In the genomic region with DNA sequence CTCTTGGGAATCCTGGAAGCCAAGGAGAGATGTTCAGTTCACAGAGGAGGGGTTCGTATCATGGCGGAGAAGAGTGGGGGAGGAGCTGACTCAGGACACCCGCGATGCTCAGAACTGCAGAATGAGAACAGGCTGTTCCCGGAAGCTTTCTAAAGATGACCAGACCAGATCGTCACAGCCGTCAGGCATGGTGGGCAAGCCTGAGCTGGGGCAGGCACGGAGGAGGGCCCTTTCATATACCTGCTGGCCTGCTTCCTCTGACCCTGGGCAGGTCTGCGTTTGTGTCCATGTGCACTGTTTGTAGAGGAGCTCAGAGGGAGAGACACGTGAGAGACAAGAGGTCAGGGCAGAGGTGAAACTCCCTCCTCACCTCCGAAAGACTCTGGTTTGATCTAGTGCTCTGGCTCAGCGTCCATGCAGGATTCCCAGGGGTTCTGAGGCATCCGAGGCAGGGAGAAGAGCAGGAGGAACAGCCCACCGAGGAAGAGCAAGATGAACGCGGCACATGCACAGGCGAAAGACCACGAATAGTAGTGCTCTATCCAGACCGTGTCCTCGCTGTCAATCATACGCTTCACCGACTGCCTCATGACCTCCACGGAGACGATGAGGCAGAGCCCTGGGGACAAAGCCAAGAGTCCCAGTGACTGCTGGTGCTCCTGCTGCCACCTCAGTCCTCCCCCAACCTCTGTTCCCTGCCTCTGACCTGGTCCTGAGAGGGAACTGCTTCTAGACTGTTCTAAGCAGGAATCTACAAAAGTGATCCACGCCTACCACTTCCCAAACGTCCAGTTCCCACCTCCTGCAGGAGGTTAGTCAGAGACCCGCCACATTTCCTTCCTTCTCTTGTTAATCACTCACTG, we compare ENCODE assay signal across 10 mouse cellular contexts. TPM values are rescaled to one million over a fixed set of nuclear protein-coding genes. Genes with fewer than 3 reads are reported as not detected.
DNase-seq lines count a peak whose midpoint lies in the region; ATAC-seq and TF ChIP-seq lines count a peak whose summit lies in the region.
"Had no signal": no experiment of that assay in that cellular context is flagged by ENCODE, and none has a peak within 500 bp of the region (broad histone marks: within the 10 kb centered on the region; RNA-seq: fewer than 3 reads in every experiment).

No protein-coding gene starts in this region.

- peak; percentile 40; the same call in 1 of the 2 replicates for ATAC-seq in G1E (ENCODE audit: extremely low read depth, insufficient number of reproducible peaks, low FRiP score, poor library complexity, severe bottlenecking)
- peak; percentile 38; the same call in 1 of the 2 replicates for ATAC-seq in kidney, embryonic 14.5 days (ENCODE audit: low FRiP score, low TSS enrichment)
- ATAC-seq: Patski had no signal

- H3K27ac ChIP-seq in kidney, embryonic 14.5 days (ENCODE audit: low read depth, low read length): no peak overlapping the region
- H3K27ac ChIP-seq: liver, embryonic 15.5 days had no signal

- peaks cover 41% of the 10 kb centered on the region for H3K27me3 ChIP-seq in G1E (ENCODE audit: insufficient read depth, low read length)
- no peaks in the 10 kb centered on the region for H3K27me3 ChIP-seq in kidney, embryonic 14.5 days (ENCODE audit: control insufficient read depth, insufficient read depth, low read length)
- H3K27me3 ChIP-seq: Patski had no signal

- 35% methylated on average over 27 of the region's 27 CpGs for WGBS in kidney, embryonic 14.5 days

- H3K36me3 ChIP-seq in G1E (replicated peaks): no peaks in the 10 kb centered on the region
- no peaks in the 10 kb centered on the region for H3K36me3 ChIP-seq in kidney, embryonic 14.5 days (ENCODE audit: control insufficient read depth, insufficient read depth, low read length)
- H3K36me3 ChIP-seq: liver, embryonic 15.5 days had no signal

- no peak overlapping the region for H3K4me2 ChIP-seq in kidney, embryonic 14.5 days (replicated peaks; ENCODE audit: low read depth, low read length)
- H3K4me2 ChIP-seq: liver, embryonic 15.5 days had no signal

- intact Hi-C loops in heart, postnatal 25 days (cut with DNase I): no loop called here

- TF ChIP-seq CTCF in G1E (IDR thresholded peaks at IDR 0.05; ENCODE audit: low read depth, low read length): no peak

- DNase-seq in heart, adult 11 months: peak; percentile 93
- DNase-seq in heart, postnatal 25 days (ENCODE audit: low spot score): no peak
- no peak for DNase-seq in G1E (ENCODE audit: low spot score)
- peak; percentile 25 for DNase-seq in brain, adult 2 months (ENCODE audit: low read depth, low spot score)
- DNase-seq in layer of hippocampus, postnatal 36 days: no peak
- DNase-seq in frontal cortex, postnatal 10 days (ENCODE audit: low spot score in 2 of 2): no peak

- peaks cover 24% of the 10 kb centered on the region for H3K4me1 ChIP-seq in G1E (ENCODE audit: insufficient read depth, low read depth, low read length)
- peaks cover 15% of the 10 kb centered on the region for H3K4me1 ChIP-seq in kidney, embryonic 14.5 days (ENCODE audit: control insufficient read depth, insufficient read depth, low read length)
- H3K4me1 ChIP-seq: liver, embryonic 15.5 days had no signal

- no peaks in the 10 kb centered on the region for H3K9me3 ChIP-seq in G1E (replicated peaks)
- no peaks in the 10 kb centered on the region for H3K9me3 ChIP-seq in kidney, embryonic 14.5 days (ENCODE audit: control insufficient read depth, low read length)
- H3K9me3 ChIP-seq: liver, embryonic 15.5 days had no signal

- no peak overlapping the region for H3K9ac ChIP-seq in kidney, embryonic 14.5 days (ENCODE audit: low read depth, low read length)
- H3K9ac ChIP-seq: liver, embryonic 15.5 days had no signal

- H3K4me3 ChIP-seq in G1E (ENCODE audit: low read depth, low read length): no peak overlapping the region; the same call in 1 of the 2 replicates
- H3K4me3 ChIP-seq in kidney, embryonic 14.5 days (ENCODE audit: low read length): no peak overlapping the region
- H3K4me3 ChIP-seq: liver, embryonic 15.5 days had no signal

RNA-seq across cellular contexts. Expression of gene Cacng1, which starts 12.8 kb away (rescaled TPM):
- total RNA-seq in heart, postnatal 25 days (2021): not detected
- not detected in 2 replicates for total RNA-seq in G1E (2014; fragmentation: Nextera tagmentation)
- total RNA-seq in G1E (2017): not detected in 2 replicates
- polyA plus RNA-seq in G1E (2012): 0.04 TPM in 1 of 2 replicates, not detected in the other
- polyA plus RNA-seq in kidney, embryonic 14.5 days (2014; fragmentation: Nextera tagmentation; extraction: Ambion mirVana): 0.36 TPM in 1 of 2 replicates, not detected in the other
- not detected for total RNA-seq in layer of hippocampus, postnatal 36 days (2021)
- total RNA-seq: hematopoietic stem cell, adult 5-6 weeks had no signal

Comparison
In these comparisons a context has a peak if more than half of its experiments do, and no peak if none do; other contexts are left out.
1. DNase-seq: peak in heart, adult 11 months (single experiment) and brain, adult 2 months (single experiment); none in heart, postnatal 25 days (single experiment), G1E (single experiment), layer of hippocampus, postnatal 36 days (0 of 2) and frontal cortex, postnatal 10 days (0 of 2).